Mouse (Mus musculus): ENCODE measurements around the gene Masp2. TPM values are rescaled to one million over a fixed set of nuclear protein-coding genes. Genes with fewer than 3 reads are reported as not detected.

Gene Masp2
- polyA plus RNA-seq, 1 experiment from 2014 or later, result 0.47 TPM

Other genes with a start within 250 kb of the Masp2 start
- 17.7 and 19.1 TPM in 2 replicates for gene Ubiad1, start 157.8 kb upstream of the Masp2 start, polyA plus RNA-seq (2015; fragmentation: Nextera tagmentation; extraction: Ambion mirVana)
- 23.0 and 23.7 TPM in 2 replicates for gene Mtor, start 153.9 kb upstream of the Masp2 start, polyA plus RNA-seq (2015; fragmentation: Nextera tagmentation; extraction: Ambion mirVana)
- 0.30 and 0.54 TPM in 2 replicates for gene Angptl7, start 102.1 kb upstream of the Masp2 start, polyA plus RNA-seq (2015; fragmentation: Nextera tagmentation; extraction: Ambion mirVana)
- 81.6 and 87.6 TPM in 2 replicates for gene Exosc10, start 44.1 kb upstream of the Masp2 start, polyA plus RNA-seq (2015; fragmentation: Nextera tagmentation; extraction: Ambion mirVana)
- gene Srm, start 11.1 kb upstream of the Masp2 start, polyA plus RNA-seq (2015; fragmentation: Nextera tagmentation; extraction: Ambion mirVana), result 135 and 145 TPM in 2 replicates
- 238 and 243 TPM in 2 replicates for gene Tardbp, start 24.5 kb downstream of the Masp2 start, polyA plus RNA-seq (2015; fragmentation: Nextera tagmentation; extraction: Ambion mirVana)
- not detected in 2 replicates for gene Gm572, start 40.8 kb downstream of the Masp2 start, polyA plus RNA-seq (2015; fragmentation: Nextera tagmentation; extraction: Ambion mirVana)
- gene Casz1, start 201.9 kb downstream of the Masp2 start, polyA plus RNA-seq (2015; fragmentation: Nextera tagmentation; extraction: Ambion mirVana), result 6.7 and 8.1 TPM in 2 replicates